In genomic region chr13:9071008-9071407, GRCm38 (mm10) we compare ENCODE assay signal across 14 mouse cellular contexts.
"Had no signal": no experiment of that assay in that cellular context is flagged by ENCODE, and none has a peak within 500 bp of the region (broad histone marks: within the 10 kb centered on the region; RNA-seq: fewer than 3 reads in every experiment).

No protein-coding gene starts in this region.

- H3K4me3 ChIP-seq: limb, embryonic 13.5 days; midbrain, embryonic 13.5 days; neural tube, embryonic 12.5 days had no signal

- H3K9me3 ChIP-seq: limb, embryonic 13.5 days; midbrain, embryonic 13.5 days; neural tube, embryonic 12.5 days had no signal

- H3K9ac ChIP-seq: limb, embryonic 13.5 days; liver, embryonic 14.5 days; lung, embryonic 14.5 days; midbrain, embryonic 13.5 days; neural tube, embryonic 12.5 days had no signal

- H3K4me1 ChIP-seq: midbrain, embryonic 13.5 days; neural tube, embryonic 12.5 days had no signal

- H3K27me3 ChIP-seq: limb, embryonic 13.5 days; midbrain, embryonic 13.5 days; neural tube, embryonic 12.5 days had no signal

- ATAC-seq: hindbrain, postnatal 0 days; midbrain, embryonic 13.5 days had no signal

- H3K27ac ChIP-seq: hindbrain, postnatal 0 days; kidney, postnatal 0 days; limb, embryonic 13.5 days; liver, embryonic 14.5 days; midbrain, embryonic 13.5 days; neural tube, embryonic 12.5 days had no signal

- H3K4me2 ChIP-seq: limb, embryonic 13.5 days; lung, embryonic 14.5 days; midbrain, embryonic 13.5 days; neural tube, embryonic 12.5 days had no signal

- H3K36me3 ChIP-seq: limb, embryonic 13.5 days; midbrain, embryonic 13.5 days; neural tube, embryonic 12.5 days had no signal

- DNase-seq: kidney, adult 11 months; kidney, adult 9 months; kidney, postnatal 36 days; layer of hippocampus, adult 9-11 months; left cerebral cortex, postnatal 4 days; lung, embryonic 14.5 days; lung, postnatal 14 days; thymus, postnatal 4 days had no signal
